Mouse (Mus musculus): ENCODE data around the gene Mptx2.
"Not testable (repeated sequence)": the region's sequence is repeated elsewhere in the genome, so short reads cannot be mapped to it uniquely, and the experiment has no call there.

Gene Mptx2

DNA sequence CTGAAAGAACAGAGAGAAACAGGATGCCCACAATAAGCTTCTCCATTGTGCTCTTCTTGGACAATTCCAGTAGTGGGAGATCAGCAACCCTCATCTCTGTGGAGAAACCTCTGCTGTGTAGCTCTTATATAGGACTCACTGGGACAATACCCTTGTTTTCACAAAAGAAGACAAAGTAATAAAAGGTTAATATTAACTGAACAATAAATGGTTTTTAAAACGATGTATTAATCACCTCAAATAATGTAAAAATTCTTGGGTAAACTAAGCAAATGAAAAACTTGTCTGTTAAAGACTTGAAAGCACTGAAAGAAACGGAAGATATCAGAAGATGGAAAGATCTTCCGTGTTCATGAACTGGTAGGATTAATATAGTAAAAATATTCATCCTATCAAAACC, at the start of gene Mptx2:
TSS of gene Mptx2 (minus strand) at position 101 of the 400 bp plus-strand sequence.
- no peak for DNase-seq (ENCODE audit: low spot score in 2 of 2)

DNA sequence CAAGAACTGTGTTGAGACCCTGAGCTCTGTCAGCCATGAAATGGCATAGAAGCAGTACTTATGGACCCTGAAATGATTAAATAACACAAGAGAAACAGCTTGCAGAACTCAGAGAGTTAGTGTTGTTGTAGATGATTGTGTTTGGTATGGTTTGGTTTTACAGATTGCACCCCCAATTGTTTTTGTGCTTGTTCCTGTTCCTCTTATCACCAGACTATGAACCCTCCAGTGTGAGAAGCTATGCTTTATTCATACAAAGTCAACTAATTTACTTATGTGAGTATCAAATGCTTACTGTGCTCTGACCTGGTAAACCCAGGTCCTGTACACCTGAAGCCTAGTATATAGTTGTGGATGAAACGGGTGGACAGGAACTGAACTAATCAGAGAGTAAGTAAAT, 49.0 kb upstream of the Mptx2 start:
- DNase-seq (ENCODE audit: low spot score in 2 of 2), result no peak

DNA sequence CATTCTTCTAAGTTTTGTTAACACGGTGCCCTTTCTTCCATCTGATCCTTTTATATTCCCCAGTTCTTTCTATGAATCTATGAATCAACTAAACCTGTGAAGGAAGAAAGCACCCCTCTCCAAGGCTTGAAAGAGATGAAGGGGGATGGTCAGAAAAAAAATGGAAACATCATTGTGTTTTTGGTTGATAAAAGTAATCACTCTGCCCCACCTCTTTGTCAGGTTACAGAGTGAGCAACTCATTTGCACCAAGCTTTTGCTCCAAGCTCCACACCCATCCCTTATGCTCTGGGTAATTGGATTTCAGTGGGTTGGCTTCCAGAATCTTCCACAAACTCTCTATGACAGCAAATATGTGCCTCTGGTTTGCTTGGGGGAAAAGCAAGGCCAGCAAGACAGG, 47.8 kb upstream of the Mptx2 start:
- DNase-seq (ENCODE audit: low spot score in 2 of 2), result no peak

DNA sequence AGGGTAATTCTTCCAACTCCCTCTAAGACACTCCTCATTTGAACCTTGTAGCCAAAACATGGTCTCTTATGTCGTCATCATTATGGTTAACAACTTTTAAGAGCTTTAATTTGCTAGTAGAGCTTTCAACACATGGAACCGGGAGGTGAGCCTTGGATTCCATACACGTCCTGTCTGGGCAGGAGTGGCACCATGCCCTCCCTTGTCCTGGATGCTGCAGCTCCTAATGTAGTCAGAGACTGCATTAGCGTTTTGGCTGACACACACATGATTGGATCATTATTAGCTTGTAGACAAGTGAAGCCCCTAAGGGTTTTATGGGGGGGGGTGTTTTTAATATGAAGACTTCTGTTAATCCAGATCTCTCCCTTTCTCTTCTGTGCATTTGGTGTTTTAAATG, 47.4 kb upstream of the Mptx2 start:
- no peak for DNase-seq (ENCODE audit: low spot score in 2 of 2)

DNA sequence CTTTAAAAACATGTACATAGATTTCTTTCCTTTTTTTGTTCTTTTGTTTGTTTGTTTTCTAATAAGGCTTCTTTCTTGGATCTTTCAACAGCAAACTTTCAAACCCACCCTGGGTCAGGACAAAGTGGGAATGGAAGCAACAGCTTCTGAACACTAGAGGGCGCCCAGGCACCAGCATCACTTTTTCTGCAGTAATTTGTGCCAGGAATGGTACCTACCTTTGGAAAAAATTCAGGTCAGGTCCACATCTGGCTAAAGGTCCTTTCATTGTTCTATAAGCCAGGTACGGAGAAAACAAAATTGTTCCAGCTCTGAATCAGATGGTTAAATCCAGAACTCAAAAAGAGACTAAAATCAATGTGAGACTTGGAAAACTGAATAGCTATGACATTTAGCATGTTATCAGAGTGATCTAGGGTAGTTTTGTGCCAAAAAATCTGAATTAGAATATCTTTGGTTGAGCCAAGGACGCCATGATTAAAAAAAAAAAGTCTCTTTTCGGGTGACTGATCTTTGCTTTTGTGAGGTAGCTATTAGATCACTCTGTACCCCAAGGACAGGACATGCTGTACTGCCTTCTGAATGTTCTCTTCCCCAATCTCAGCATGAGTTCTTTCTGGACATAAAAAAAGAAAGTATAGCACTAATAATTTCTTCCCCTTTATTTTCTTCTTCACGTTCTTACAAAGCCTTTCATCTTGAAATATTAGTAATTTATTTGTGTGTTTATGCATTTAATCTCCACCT, 46.4 kb upstream of the Mptx2 start:
- no peak for DNase-seq (ENCODE audit: low spot score in 2 of 2)

DNA sequence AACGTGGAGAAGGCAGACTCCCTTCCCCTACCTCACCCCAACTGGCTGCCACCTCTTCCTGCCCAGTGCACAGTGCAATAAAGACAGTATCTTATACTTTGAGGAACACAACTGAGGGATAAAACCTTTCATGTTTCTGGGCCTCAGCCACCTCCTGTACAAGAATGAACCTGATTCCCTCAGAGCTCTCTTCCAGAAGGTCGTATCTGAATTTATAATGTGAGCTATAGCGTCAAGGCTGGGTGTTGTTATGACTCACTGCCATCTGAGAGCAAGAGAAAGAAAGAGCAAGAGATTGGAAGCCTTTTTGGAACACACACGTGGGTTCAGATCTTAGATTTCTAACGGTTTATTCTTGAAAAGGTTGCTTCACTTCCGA, 44.7 kb upstream of the Mptx2 start:
- no peak for DNase-seq (ENCODE audit: low spot score in 2 of 2)

DNA sequence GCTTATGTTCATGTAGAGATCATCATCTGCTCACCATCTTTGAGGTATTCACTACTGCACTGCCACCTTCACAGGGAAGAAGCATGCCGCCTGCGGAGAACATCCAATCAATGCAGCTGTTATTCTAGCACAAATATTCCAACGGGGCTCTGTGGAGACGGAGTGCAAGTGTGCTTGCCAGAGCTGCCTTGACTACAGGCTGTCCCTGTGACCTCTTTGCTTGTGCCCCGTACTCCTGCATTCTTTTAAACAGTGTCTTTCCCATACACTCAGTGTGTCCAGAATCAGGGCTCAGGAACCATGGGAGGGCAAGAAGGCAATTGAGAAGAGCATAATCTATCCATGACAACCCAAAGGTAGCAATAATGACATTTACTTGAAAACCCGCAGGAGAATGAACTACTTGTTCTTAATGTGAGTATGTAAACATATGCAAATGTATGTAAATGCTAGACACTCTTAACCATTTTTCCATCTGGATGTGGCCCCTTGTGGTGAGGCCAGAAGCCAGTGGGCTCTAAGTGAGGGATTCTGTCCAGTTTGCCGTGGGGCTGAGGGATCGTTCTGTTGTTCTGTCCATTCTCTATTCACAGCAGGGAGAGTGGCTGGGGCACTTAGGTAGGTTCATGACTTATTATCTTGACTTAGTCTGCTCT, 44.1 kb upstream of the Mptx2 start:
- no peak for DNase-seq (ENCODE audit: low spot score in 2 of 2)

DNA sequence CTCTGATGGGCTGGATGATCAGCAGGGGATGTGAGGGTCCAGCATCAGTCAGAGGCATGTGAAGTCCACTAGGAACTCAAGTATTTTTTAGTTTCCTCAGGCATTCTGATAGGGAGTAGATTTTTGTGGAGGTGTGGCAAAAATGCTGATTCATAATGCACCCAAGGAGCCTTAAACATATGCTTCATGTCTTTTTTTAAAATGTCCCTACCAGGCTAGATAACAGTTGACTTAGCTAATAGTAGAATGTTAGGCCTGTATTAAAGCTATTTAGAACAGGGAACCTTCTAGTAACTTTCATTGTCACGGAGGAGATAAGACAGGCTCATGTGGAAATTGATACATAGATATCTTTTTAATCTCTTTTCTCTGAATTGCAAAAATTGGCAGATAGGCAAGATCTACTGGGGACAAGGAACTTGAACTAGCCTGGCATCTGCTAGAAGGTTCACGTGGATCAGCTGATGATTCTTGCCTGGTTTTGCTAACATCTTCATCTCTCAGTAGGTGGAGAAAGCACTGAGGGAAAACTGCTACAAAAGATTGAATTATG, 40.4 kb upstream of the Mptx2 start:
- no peak for DNase-seq (ENCODE audit: low spot score in 2 of 2)

DNA sequence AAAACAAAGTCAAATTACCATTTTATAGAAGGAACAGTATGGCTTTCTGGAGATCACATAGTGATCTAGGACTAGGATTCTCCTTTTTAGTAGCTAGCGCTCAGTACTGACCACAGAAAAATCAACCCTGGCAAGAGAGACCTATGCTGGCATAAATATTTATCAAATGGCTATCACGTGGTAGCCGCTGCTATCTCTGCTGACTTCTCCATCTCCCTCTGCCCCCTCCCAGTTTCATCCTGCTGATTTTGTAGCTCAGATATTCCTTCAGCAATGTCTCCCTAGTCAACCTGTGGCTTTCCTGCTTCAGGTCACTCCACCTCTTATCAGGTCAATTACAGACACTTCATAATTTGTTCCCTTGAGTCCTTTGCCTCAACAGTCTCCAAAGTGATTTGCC, 38.1 kb upstream of the Mptx2 start:
- no peak for DNase-seq (ENCODE audit: low spot score in 2 of 2)

DNA sequence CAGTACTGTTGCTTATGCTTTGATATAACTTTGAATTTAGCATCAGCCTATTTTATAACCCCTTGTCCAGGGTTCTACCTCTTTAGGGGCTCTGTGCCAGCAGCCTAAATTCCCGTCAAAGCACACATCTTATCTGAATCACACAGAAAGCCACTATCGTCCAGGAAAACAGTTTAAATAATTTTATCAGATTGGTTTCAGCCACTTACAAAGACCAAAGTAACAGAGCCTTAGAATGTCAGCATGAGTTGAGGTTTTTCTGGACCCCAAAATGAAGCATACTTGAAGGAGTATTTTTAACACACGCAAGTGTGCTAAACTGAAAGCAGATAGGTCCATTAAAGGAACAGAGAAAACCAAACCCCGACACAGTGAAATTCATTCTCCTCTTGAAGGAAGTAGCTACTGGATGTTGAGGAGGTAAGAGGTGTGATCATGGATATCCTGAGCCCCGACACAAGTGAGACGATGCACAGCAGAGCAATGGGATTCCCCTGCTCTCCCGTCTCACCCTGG, 36.0 kb upstream of the Mptx2 start:
- DNase-seq (ENCODE audit: low spot score in 2 of 2), result not testable (repeated sequence)

DNA sequence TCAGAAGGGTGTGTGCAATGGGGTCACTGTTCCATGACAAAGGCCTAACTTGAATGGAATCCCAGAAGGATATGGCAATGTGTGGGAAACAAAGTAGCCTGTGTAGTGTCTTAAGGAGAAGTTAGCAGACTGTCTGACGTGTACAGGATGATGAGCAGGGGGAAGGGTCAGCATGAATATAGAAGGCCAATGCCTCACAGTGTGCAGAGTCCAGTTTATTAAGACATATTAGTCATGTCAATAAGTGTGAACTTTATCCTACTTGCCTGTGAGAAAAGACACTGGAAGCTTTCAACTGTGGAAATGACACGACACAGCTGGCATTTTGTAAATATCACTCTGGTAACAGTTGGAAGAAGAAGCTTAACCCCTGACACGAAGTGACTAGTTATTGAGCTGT, 25.2 kb upstream of the Mptx2 start:
- not testable (repeated sequence) for DNase-seq (ENCODE audit: low spot score in 2 of 2)

DNA sequence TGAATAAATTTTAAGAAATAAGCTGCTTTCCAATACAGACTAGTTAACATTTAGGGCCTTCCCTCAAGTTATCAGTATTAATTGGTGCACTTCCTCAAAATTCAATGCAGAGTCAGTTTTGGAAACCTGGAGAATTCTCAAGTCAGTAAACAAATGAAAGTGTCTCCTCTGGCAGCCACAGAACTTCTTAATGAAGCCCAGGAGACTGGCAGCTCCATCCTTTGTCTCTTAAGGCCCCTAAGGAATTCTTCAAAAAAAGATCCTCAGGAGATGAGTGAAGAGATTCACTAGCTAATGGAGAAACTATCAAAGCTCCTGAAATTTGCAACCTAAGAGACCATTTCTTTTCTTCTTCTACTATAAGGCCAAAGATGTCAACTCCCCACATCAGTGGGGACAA, 11.9 kb downstream of the Mptx2 start, which contains the start of gene Olfr418:
TSS of gene Olfr418 (plus strand) at position 301 of the 400 bp plus-strand sequence.
- no peak for DNase-seq (ENCODE audit: low spot score in 2 of 2)

DNA sequence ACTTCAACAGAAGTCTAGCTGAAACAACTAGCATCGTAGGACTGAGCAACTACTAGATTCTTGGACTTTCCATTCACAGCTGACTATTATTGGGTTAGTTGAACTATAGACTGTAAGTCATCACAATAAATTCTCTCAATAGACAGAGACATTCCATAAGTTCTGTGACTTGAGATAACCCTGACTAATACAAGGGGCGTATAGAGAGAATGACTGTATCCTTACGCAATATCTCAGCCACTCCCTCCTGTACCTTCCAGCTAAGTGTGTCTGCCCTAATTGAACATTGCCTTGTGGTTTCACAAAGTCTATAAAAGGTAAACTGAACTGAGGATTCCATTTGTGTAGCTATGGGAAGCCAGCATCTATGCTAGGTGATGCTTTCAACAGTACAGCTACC, 27.7 kb downstream of the Mptx2 start:
- no peak for DNase-seq (ENCODE audit: low spot score in 2 of 2)

DNA sequence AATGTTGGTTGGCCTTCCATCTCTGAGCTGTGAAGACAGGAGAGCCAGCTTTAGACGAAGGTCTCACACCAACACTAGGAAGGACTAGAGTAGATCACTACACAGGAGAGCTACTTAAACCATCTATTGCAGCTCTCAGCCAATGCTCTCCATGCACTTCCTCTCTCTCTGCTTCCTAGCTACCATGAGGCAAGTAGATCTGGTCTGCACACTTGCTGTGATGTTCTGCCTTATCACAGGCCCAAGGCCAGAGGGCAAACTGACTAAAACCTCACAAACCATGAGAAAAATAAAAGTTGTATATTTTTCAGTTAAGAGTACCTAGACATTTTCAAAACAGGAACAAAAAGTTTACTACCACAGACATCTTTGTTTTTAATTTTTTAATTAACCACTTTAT, 40.6 kb downstream of the Mptx2 start:
- DNase-seq (ENCODE audit: low spot score in 2 of 2), result not testable (repeated sequence)

DNA sequence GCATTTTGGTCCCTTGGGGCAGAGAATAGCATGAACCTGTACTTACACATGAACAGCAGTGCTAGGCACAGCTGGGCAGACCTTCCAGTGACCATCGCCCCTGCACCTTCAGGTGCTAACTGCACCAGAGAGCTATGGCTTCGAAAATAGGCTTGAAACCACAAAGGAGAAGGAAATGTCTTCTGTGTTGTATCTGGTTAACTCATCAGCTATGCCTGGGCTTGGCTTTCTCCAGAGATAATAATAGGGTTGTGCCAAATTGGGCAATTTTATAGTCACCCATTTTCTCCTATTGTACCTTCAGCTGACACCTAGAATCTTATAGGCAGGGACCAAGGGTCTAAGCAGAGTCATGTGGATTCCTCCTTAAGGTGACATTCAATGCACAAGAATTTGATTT, 50.5 kb downstream of the Mptx2 start, which contains the start of gene Fcer1a:
TSS of gene Fcer1a (minus strand) at position 134 of the 400 bp plus-strand sequence.
- no peak for DNase-seq (ENCODE audit: low spot score in 2 of 2)
